Mouse (Mus musculus): ENCODE results near the gene Chrnb4.
A peak's percentile ranks its signal among the peaks of the same experiment; 100 is the strongest.

The Chrnb4 gene

DNA sequence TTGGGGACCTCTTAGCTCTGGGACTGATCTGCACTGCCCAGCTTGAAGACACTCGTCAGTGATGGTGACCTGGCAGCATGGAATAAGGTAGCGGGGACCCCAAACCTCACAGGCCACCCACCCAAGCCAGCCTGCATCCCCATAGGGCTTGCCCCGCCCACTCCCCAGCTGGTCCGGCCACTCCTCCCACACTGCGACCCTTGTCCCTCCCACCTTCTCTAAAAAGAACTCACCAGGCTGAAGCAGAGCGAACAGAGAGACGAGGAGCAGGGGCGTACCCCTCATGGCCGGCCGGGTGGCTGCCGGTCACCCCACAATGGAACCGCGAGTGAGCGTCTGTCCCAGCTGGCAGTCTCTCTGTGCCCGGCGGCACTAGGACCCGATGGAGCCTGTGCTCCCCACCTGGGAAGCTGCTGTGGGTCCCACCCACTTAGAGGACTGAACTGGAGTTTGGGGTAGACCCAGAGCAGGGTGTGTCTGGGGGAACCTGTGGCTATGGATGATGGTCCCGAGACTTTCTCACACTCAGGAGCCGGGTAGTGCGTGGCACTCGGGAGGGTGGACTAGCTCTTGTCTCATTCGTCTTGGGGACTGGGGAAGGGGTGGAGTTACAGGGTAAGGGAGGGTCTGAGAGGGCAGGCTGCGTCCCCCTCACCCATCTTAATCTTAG is at the start of gene Chrnb4:
TSS of gene Chrnb4 (minus strand) at position 569 of the 670 bp plus-strand sequence.
- peak in 1 of 2 experiments; percentile 19 for DNase-seq

DNA sequence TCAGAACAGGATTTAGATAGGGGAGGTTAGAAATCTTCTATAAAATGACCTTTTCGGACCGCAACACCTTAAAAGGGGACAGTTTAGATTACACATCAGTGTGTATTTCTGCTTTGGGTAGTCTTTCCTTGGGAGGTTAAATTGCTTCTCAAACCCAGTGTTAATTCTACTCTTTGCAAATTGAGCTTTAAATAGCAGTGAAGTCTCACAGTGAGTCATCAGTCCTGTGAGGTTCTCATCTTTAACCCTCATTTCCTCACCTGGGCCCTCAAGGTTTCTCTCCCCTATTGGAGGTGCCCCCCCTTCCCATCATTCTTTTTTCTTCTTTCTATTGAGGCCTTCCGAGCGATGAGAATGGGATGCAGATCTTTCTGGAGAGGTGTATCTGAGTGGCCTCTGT is 48.3 kb upstream of the Chrnb4 start:
- DNase-seq = no peak

DNA sequence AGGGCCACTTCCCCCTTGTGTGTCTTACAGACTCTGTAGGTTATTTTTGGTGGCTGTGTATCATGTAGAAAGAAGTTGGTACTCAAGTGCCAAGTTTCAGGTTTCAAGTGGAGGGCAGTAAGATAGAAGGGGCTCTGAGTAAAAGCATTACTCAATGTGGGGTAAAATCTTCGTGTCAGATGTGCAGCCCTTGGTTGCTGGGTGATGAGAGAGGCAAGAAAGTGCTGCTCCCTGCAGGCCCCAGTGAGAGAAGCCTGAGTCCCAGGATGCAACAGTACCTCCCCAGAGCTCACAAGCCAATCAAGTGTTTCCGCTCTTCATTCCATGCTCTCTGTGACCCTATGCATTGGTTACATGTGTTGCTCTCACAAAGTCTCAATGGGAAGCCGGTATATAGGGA is 47.5 kb upstream of the Chrnb4 start:
- DNase-seq = no peak

DNA sequence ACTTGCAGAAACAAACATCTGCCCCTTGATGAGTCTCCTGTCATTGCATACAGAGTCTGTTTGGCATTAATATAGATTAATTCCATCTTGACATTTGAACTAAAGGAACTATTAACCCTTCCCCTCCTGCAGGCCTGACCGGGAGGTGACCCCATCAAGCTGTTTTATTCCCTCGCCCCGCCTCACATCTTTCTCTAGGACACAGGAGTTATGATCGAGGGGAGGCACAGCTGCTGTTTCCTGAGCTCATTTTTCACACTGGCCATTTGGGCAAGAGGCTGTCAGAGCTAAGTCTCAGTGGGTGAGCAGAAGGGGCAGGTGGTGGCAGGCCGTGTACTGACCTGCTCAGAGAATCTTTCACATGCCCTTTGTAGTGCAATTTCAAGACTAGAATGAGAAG is 41.6 kb upstream of the Chrnb4 start:
- DNase-seq = no peak

DNA sequence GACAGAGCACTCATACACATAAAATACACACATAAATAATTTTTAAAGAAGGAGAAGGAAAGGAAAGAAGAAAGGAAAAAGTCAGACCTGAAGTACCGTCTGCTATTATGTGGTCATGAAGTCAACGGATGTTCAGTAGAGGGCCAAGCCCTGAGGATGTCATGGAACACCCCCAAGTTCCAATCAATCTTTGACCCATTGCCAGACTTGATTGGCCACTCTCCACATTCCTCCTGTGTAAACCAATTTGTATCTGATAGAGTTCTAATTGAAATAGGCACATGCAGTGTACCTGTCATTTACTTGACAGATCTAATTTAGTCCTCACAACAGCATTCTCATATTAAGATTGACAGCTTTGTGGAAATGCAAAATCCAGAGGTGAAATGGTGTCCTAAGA is 40.6 kb upstream of the Chrnb4 start:
- no peak for DNase-seq

DNA sequence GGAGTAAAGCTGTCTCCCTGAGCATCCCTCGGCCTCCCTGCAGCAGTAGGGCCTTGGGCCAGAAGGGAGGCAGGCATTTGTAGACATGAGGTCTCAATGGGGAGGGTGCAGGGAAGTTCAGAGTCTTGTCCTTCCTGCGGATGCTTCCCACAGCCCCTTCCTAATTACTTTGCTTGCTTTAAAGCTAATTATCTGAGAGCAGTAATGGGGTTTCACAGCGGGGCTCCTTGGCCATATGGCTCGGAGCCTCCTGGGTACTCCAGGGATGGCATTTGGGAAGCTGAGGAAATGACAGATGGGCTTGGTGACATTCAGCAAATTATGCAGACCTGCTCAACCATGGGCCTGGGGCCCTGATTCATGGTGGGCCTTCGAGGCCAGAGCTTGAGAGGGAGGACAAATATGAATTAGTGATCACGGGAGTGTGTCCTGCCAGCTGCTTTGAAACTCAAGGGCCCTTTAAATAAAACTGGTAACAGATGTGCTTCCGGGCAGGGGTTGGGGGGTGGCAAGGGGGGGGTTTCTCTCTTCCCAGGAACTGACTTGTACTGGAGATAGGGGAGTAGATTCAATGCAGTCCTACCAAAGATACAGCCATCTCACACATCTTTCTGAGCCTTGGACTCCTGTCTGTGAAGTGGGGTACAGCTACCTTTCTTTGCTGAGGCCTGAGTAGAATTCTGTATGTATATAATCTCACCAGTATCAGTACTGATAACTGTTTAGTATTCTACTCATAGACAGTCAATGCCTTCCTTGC is 34.8 kb upstream of the Chrnb4 start:
- DNase-seq = no peak

DNA sequence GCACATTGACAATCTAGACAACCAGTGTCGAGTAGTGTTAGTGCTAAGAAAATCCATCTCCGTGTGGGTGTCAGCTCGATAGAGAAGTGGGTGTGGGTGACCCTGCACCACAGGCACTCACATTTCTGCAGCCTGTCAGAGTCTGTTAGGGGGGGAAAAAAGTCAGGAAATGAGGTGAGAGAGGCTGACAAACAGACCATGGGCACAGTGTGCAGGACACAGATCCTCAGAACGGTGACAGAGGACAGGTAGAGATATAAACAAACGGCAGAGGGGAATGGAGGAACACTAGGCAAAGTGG is 19.3 kb upstream of the Chrnb4 start:
- no peak for DNase-seq

DNA sequence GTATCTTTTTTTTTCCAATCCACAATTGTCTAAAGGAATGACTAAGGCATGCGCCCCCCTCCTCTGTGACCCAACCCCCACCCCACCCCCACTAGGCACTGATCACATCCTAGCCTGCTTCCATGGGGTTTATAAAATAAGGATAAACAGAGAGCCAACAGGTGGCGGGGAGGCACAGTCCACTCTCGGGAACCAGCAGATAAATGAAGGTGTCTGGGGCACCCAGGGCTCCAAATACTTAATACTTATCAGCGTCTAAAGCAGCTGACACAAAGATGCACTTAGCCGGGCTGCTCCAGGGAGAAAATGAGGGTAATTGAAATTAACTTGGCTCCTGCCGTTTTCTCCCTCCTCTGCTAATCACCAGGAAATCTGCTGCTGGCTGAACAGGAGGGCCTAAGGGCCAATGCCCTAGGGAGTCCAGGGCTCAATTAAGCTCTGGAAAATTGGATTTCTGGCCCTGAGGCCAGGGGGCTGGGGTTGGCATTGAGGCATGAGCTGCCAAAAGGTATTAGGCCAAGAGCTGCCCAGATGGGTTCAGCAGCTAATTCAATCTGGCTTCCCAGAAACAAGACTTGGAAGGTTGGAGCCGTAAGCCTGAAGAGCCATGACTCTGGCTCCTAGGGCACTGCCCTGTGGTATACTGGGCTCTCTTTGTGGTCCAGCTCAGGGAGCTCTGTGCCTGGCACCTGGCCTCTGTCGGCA is 18.8 kb upstream of the Chrnb4 start:
- DNase-seq = no peak

DNA sequence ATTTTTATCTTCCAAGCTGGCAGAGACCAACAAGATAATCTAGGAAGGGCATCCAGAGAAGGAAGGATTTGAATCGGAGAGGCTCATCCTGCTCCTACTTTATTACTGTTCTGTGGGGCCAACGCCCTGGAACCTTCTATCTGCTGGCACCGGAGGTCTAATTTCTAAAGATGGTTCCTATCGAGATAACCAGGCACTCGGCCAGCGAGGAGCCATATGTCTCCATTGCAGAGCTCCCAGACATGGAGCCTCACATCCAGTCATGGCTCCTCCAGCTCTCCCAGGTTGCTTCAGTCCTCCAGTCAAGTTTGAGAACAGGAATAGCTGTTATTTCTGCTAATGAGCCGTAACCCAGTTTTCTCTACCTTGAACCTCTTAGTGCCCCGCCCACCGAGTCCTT is 16.7 kb upstream of the Chrnb4 start:
- DNase-seq = no peak

DNA sequence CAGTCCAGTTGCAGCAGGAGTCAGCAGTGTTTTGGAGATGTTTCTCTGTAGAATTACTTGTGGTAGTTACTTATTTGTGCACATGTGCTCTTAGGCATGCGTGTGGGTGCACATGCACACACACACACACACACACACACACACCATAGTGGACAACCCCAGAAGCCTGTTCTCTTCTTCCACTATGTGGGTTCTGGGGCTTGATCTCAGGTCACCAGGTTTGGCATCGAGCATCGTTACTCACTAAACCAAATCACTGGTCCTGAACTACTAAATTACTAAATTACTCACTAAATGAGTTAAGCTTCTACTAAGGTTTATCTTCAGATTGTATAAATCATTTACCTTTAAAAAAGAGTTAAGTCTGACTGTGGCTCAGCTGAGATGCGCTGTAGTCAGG is 9.5 kb upstream of the Chrnb4 start:
- DNase-seq = no peak

DNA sequence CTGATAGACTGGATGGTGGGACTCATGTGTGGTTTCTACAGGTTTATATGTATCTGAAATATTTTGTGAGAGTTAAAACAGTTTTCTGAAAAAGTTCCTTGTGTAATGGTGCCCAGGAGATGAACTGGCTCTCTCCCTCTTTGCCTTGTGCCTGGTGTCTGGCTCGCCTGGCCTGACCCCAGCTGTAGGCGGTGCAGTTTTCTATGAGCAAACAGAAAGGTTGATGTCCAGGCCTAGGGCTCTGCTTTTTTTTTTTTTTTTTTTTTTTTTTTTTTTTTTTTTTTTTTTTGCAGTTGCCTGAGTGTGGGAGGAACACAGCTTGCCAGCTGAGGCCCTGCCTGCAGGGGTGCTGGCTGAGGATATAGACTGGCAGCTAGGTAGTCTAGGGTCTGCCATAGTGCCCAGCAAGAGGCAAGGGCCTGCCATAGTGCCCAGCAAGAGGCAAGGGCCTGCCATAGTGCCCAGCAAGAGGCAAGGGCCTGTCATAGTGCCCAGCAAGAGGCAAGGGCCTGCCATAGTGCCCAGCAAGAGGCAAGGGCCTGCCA is 6.9 kb upstream of the Chrnb4 start:
- no peak for DNase-seq

DNA sequence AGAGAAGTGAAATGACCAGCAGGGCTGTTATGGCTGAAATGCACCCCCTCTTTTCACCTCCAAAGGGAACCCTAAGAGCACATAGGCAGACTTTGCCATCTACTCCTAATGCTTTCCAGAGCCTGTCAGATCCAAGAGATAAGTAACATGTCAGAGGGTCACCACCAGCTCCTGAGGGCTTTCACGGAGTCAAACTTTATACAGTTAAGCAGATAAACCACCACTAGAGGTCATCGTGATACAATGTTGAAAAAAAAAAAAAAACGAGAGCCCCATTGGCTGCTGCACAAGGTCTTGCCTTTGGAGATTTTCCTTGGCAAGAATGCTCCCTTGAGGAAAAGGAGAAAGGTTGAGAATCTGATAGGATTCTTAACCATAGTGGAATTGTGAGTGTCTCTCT is 1.8 kb downstream of the Chrnb4 start:
- DNase-seq = no peak

DNA sequence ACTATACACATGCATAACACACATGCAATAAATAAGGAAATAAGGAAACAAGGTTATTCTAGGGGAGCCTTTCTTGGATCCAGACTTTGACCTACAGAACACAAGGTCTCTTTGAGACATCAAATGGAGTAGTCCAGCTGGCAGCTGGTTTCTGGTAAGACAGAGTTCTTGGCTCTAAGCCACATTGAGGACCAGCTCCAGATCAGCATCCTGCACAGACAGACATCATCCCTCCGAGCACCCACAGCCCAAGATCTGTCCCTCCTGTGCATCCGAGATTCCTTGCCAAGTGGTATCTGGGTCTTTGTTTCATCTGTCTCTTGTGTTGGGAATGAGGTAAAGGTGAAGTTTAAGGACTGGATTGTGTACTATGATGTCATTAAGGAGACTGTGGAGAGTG is 3.6 kb downstream of the Chrnb4 start:
- DNase-seq = no peak

DNA sequence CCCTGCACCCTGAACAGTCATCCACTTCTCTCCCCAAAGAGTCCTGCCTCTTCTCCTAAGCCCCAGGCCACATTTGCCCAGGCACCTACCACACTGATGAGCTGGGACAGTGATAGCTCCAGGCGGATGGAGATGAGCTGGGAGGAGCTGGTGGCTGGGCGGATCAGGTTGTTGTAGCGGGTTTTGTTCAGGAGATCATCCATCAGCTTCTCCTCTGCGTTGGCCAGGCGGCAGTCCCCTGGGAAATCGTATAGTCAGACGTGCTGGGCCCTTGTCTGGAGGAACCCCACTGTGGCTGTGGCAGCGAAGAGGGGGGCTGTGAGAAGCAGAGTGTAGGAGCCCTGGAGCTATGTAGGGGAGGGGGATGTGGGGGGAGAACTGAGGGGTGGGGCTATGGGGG is 4.9 kb downstream of the Chrnb4 start:
- DNase-seq = no peak

DNA sequence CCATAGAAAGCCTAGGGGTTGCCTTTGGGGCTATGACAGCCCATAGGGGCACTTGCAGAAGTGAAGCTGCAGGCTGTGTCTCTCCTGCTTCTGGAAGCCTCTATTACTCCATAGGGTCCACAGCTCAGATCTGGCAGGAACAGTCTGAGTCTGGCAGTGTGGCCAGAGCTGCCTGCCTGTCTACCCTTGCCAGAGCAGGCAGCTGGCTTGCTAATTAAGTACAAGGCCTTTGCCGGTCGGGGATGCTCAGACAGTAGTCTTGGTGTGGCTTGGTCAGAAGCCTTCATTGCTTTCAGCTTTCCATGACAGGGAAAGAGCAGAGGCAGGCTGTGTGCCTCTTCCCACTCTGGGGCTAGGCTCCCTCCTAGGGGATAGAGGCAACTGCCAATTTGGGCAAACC is 7.2 kb downstream of the Chrnb4 start:
- no peak for DNase-seq

DNA sequence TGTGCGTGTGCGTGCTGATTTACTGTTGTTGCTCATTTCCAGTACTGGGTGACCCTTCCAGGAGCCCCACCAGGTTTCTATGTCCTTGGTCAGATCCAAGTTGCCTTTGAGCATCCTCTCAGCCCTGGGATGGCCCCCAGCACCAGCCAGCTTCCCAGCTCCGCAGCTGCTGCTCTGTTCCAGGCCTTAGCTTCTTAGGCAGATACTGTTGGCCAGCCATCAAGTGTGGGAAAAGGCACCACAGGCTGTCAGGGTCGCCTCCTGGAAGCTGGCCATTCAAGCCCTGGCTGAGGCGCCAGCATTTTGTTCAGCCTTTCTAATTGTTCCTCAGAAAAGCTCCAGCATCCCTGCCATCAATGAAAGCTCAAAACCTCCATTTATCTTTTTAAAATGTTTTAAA is 8.6 kb downstream of the Chrnb4 start:
- no peak for DNase-seq

DNA sequence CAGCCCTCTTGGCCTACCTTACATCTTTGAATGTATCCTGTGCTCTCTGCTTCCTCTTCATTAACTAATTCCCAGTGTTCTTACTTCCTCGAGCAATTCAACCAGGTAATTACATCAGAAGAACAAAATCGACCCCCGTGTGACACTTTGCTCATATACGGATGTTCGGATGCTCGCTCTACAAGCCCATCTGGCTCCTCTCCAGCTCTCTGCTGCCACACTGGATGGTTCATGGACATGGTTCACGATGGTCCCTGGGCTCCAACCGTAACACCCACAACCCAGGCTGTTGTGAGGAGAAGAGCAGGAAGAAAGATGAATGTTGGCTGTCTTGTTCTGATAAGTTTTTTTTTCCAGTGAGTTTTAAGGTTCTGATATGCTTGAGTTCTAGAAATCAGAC is 9.6 kb downstream of the Chrnb4 start:
- no peak for DNase-seq

DNA sequence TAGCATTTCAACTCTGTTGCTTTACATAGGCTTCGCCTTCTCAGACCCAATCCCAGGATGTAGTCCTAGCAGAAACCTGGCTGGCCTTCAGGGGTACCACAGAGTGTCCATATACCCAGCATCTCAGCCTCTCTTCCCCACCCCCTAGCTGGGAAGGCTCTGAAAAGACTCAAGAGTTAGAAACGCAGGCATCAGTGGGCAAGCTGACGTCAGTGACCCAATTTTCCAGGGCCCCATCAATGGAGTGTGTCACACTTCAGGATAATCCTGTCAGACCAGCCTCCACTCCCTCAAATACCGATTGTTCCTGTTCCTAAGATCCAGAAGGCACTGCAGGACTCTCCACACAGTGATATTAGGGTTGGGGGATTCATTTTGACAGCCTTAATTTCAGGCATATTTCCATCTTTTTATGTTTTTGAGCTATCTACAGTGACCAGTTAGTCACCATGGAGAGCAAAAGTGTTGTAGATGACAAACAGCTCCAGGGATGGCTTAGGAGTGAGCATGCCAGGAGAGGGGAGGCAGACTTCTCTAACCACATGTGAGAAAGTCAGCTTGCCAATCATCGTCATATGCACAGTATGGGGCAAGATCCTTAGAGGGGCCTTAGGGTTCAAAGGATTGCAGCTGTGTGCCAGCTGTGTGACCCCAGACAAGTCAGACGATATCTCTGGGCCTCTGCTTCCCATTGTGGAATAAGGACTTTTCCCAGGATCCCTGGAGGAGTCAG is 17.0 kb downstream of the Chrnb4 start:
- no peak for DNase-seq

DNA sequence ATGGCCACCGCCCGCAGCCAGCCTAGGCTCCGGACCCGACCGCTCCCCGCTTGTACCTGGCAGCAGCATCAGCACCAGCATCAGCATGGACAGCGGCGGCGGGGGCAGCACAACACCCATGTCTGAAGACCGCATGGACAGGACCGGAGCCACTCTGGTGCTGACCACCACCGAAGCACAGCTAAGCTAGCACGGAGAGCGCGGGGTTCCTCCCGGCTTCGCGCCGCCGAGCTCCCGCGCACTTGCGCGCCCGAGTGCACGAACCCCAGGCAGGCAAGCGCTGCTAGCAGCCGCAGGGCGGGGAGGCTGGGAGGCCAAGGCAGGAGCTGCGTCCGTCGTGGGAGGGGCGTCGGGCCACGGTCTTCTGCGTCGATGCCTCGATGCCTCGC is 22.3 kb downstream of the Chrnb4 start, which contains the start of gene Chrna3:
TSS of gene Chrna3 (minus strand) at position 288 of the 389 bp plus-strand sequence.
- DNase-seq = no peak

DNA sequence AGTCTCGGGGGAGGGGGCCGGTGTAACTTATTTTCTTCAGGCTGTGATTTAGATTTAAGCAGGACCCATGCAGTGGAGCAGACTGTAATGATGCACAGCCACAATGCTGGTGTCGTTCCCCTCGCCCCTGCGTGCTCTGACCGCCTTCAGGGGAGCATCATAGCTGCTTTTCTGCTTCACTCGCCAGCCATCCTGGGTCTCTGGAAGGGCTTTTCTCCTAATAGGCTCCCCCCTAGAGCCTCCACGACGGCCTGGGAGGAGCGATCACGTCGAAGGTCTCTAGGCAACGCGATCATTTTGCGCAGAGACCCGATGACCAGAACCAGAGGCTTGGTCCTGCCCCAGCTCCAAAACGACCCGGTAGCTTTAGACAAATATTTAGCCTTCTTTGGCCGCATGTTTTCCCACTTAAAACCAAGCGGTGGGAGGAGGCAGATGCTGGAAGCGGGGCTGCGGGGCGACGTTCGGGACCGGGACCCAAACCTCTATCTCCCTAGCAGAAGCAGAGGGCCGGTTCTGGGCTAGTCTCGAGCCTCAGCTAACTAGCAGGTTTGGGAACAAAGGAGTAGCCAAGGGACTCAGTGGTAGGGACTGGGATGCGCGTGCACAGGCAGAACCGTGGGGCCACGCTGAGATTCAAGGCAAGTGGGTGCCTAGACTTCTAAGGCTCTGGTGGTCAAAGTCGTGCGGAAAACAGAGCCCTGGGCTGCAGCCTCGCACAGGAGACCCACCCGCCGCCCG is 22.9 kb downstream of the Chrnb4 start:
- no peak for DNase-seq

DNA sequence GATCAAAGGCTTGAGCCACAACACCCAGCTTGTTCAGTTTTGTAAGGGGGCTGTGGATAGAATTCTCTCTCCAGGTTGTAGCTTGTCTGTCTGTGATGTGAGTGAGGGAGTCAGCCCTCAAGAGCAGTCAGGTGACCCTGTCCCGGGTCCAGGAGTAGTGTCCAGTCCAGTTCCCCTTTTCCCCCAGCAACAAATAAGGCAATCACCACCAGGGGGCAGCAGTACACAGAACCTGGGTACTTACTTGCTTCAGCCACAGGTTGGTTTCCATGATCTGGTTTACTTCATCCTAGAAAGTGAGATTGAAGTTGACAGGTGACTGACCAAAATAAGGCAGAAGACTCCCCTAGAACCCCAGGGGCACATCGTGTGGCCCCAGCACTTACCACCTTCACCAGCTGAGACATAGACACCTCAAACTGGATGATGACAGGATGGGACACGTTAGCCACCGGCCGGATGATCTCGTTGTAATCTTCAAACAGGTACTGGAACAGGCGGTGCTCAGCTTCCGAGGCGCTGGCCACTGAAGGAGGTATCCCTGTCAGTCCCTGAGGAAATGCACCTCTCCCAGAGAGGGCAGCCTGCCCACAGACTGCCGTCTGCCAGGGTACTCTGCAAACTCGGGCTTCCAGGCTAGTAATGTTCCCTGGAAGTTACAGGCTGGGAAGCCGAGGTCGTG is 24.5 kb downstream of the Chrnb4 start:
- peak; percentile 56 to 71 for DNase-seq

DNA sequence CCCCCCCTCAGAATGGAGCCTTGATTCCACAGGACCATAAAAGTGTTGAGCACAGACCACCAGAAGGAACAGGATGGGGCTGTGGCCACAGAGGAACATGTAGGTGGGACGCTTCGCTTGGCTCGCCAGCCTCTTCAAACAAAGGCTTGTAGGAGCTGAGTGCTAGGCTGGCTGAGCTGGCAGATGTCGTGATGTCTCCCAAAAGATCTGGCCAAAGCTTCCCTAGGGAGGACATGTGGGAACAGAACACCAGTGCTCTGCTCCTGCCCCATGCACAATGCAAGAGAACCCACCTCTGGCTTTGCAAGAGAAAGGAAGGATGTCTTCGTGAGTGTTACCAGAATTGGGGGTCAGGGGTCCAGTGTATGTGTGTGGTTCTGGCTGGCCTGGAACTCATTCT is 25.3 kb downstream of the Chrnb4 start:
- DNase-seq = no peak

All from thymus, postnatal 36 days (tissue).